Mouse (Mus musculus) midbrain, embryonic 10.5 days (tissue): ENCODE data around the gene Rgs6. TPM values are rescaled to one million over a fixed set of nuclear protein-coding genes. Genes with fewer than 3 reads are reported as not detected.

Source experiments
- DNase-seq: peaks from one replicate; pipeline ENCODE4 v3.0.0-alpha.2; 2017; ENCODE audit warnings: low spot score
- H3K27ac ChIP-seq: fragments of 300-500 bp; sonication (generic); replicated peaks from 2 replicates; pipeline ENCODE4 v1.5.1; 2016; ENCODE audit warnings: mild to moderate bottlenecking
- H3K27me3 ChIP-seq: fragments of 300-500 bp; sonication (generic); 2 replicates; pipeline ENCODE4 v1.6.1; 2016; ENCODE audit warnings: low read depth, mild to moderate bottlenecking; ENCODE audit not compliant: poor library complexity, severe bottlenecking
- H3K36me3 ChIP-seq: fragments of 300-500 bp; sonication (generic); 2 replicates; pipeline ENCODE4 v1.6.1; 2016; ENCODE audit warnings: mild to moderate bottlenecking, moderate library complexity
- H3K4me1 ChIP-seq: fragments of 300-500 bp; sonication (generic); 2 replicates; pipeline ENCODE4 v1.6.1; 2016
- H3K4me3 ChIP-seq: fragments of 300-500 bp; sonication (generic); 2 replicates; pipeline ENCODE4 v1.5.1; 2016; ENCODE audit warnings: mild to moderate bottlenecking, moderate library complexity
- H3K9me3 ChIP-seq: fragments of 300-500 bp; sonication (generic); replicated peaks from 2 replicates; pipeline ENCODE4 v1.6.1; 2016; ENCODE audit warnings: mild to moderate bottlenecking
- WGBS: fragments of 180-500 bp; shearing (Covaris S2); methylation state at CpG from one replicate; pipeline ENCODE4 v1.1.7; 2016; 5-methylcytosine and 5-hydroxymethylcytosine counted together
- polyA plus RNA-seq: library from polyadenylated mRNA; unstranded; fragments of >200 nt; fragmentation: Nextera tagmentation; extraction: Ambion mirVana; gene quantifications from 2 replicates; pipeline ENCODE4 v1.2.1, GENCODE M21; 2016

Gene Rgs6
- polyA plus RNA-seq, 1 experiment from 2014 or later = 0.33 TPM

- no peak overlapping the region for H3K4me3 ChIP-seq
- H3K36me3 ChIP-seq = no peaks in the 10 kb centered on the region
- peaks cover 17% of the 10 kb centered on the region for H3K4me1 ChIP-seq
- H3K27me3 ChIP-seq = no peaks in the 10 kb centered on the region
- peak overlapping the region; percentile 61 for H3K27ac ChIP-seq
- 69% methylated on average over 6 of the region's 6 CpGs for WGBS
- no peak for DNase-seq
- H3K9me3 ChIP-seq = no peaks in the 10 kb centered on the region
Observed at GRCm38 (mm10) chr12:83073879-83074368, 485.8 kb downstream of the Rgs6 start.

- Histone ChIP-seq H3K4me1 (peaks cover 17% of the 10 kb centered on the region), H3K27me3 (no peaks in the 10 kb centered on the region), H3K27ac (no peak overlapping the region), H3K4me3 (no peak overlapping the region), H3K9me3 (no peaks in the 10 kb centered on the region), H3K36me3 (no peaks in the 10 kb centered on the region)
- 90% methylated on average over 3 of the region's 3 CpGs for WGBS
- DNase-seq = no peak
Observed at GRCm38 (mm10) chr12:83076179-83076578, 488.1 kb downstream of the Rgs6 start.

- no peak overlapping the region for H3K27ac ChIP-seq
- 93% methylated on average over 2 of the region's 2 CpGs for WGBS
- DNase-seq = no peak
Observed at GRCm38 (mm10) chr12:83077486-83077885, 489.4 kb downstream of the Rgs6 start.

GRCm38 (mm10) chr12:83083427-83083826, 495.3 kb downstream of the Rgs6 start:
- H3K27ac ChIP-seq = no peak overlapping the region
- DNase-seq = no peak
- no peaks in the 10 kb centered on the region for H3K36me3 ChIP-seq
- H3K4me3 ChIP-seq = no peak overlapping the region
- no peaks in the 10 kb centered on the region for H3K9me3 ChIP-seq
- H3K4me1 ChIP-seq = no peaks in the 10 kb centered on the region
- H3K27me3 ChIP-seq = no peaks in the 10 kb centered on the region
- 91% methylated on average over 3 of the region's 4 CpGs for WGBS

More at GRCm38 (mm10) chr12:83077486-83077885, 489.4 kb downstream of the Rgs6 start:
- Histone ChIP-seq H3K36me3 (no peaks in the 10 kb centered on the region), H3K4me3 (no peak overlapping the region), H3K4me1 (peaks cover 13% of the 10 kb centered on the region), H3K9me3 (no peaks in the 10 kb centered on the region), H3K27me3 (no peaks in the 10 kb centered on the region)

- Histone ChIP-seq H3K4me1 (no peaks in the 10 kb centered on the region), H3K36me3 (no peaks in the 10 kb centered on the region), H3K27ac (no peak overlapping the region), H3K27me3 (no peaks in the 10 kb centered on the region), H3K9me3 (no peaks in the 10 kb centered on the region), H3K4me3 (no peak overlapping the region)
- 94% methylated on average over 5 of the region's 5 CpGs for WGBS
- DNase-seq = no peak
Observed at GRCm38 (mm10) chr12:83084614-83085013, 496.5 kb downstream of the Rgs6 start.

GRCm38 (mm10) chr12:83087010-83087409, 498.9 kb downstream of the Rgs6 start:
- no peaks in the 10 kb centered on the region for H3K27me3 ChIP-seq
- no peaks in the 10 kb centered on the region for H3K9me3 ChIP-seq
- H3K4me3 ChIP-seq = no peak overlapping the region
- no peak for DNase-seq
- H3K27ac ChIP-seq = no peak overlapping the region
- no peaks in the 10 kb centered on the region for H3K4me1 ChIP-seq
- 88% methylated on average over 4 of the region's 4 CpGs for WGBS
- no peaks in the 10 kb centered on the region for H3K36me3 ChIP-seq

- Histone ChIP-seq H3K27ac (no peak overlapping the region), H3K27me3 (no peaks in the 10 kb centered on the region), H3K36me3 (no peaks in the 10 kb centered on the region), H3K9me3 (no peaks in the 10 kb centered on the region), H3K4me1 (no peaks in the 10 kb centered on the region), H3K4me3 (no peak overlapping the region)
- DNase-seq = no peak
- WGBS = 89% methylated on average over 7 of the region's 7 CpGs
Observed at GRCm38 (mm10) chr12:83087555-83087954, 499.5 kb downstream of the Rgs6 start.

GRCm38 (mm10) chr12:83092001-83092400, 503.9 kb downstream of the Rgs6 start:
- Histone ChIP-seq H3K27ac (no peak overlapping the region), H3K27me3 (no peaks in the 10 kb centered on the region), H3K4me1 (no peaks in the 10 kb centered on the region), H3K4me3 (no peak overlapping the region), H3K36me3 (no peaks in the 10 kb centered on the region), H3K9me3 (no peaks in the 10 kb centered on the region)
- no peak for DNase-seq
- 78% methylated on average over 7 of the region's 7 CpGs for WGBS

- DNase-seq = no peak
- H3K27me3 ChIP-seq = no peaks in the 10 kb centered on the region
- no peak overlapping the region for H3K27ac ChIP-seq
- H3K4me3 ChIP-seq = no peak overlapping the region
- H3K9me3 ChIP-seq = no peaks in the 10 kb centered on the region
- H3K4me1 ChIP-seq = peaks cover 16% of the 10 kb centered on the region
- H3K36me3 ChIP-seq = no peaks in the 10 kb centered on the region
- WGBS = 93% methylated on average over 1 of the region's 1 CpGs
Observed at GRCm38 (mm10) chr12:83097787-83098186, 509.7 kb downstream of the Rgs6 start.

GRCm38 (mm10) chr12:83098646-83099371, 510.7 kb downstream of the Rgs6 start:
- H3K27me3 ChIP-seq = no peaks in the 10 kb centered on the region
- no peak for DNase-seq
- peaks cover 16% of the 10 kb centered on the region for H3K4me1 ChIP-seq
- H3K27ac ChIP-seq = peak overlapping the region; percentile 28; the same call in 1 of the 2 replicates
- no peak overlapping the region for H3K4me3 ChIP-seq
- no peaks in the 10 kb centered on the region for H3K9me3 ChIP-seq
- 62% methylated on average over 10 of the region's 10 CpGs for WGBS
- no peaks in the 10 kb centered on the region for H3K36me3 ChIP-seq

GRCm38 (mm10) chr12:83099920-83100319, 511.8 kb downstream of the Rgs6 start:
- peaks cover 16% of the 10 kb centered on the region for H3K4me1 ChIP-seq
- no peak overlapping the region for H3K27ac ChIP-seq
- H3K9me3 ChIP-seq = no peaks in the 10 kb centered on the region
- no peak for DNase-seq
- 80% methylated on average over 2 of the region's 2 CpGs for WGBS
- H3K36me3 ChIP-seq = no peaks in the 10 kb centered on the region
- no peak overlapping the region for H3K4me3 ChIP-seq
- no peaks in the 10 kb centered on the region for H3K27me3 ChIP-seq

- H3K27me3 ChIP-seq = no peaks in the 10 kb centered on the region
Observed at GRCm38 (mm10) chr12:83100413-83100812, 512.3 kb downstream of the Rgs6 start.

GRCm38 (mm10) chr12:83100848-83101247, 512.8 kb downstream of the Rgs6 start:
- Histone ChIP-seq H3K27me3 (no peaks in the 10 kb centered on the region), H3K27ac (no peak overlapping the region), H3K4me3 (no peak overlapping the region), H3K36me3 (no peaks in the 10 kb centered on the region), H3K9me3 (no peaks in the 10 kb centered on the region), H3K4me1 (peaks cover 20% of the 10 kb centered on the region)
- DNase-seq = no peak
- 49% methylated on average over 7 of the region's 7 CpGs for WGBS

More at GRCm38 (mm10) chr12:83100413-83100812, 512.3 kb downstream of the Rgs6 start:
- Histone ChIP-seq H3K36me3 (no peaks in the 10 kb centered on the region), H3K9me3 (no peaks in the 10 kb centered on the region), H3K4me3 (no peak overlapping the region), H3K4me1 (peaks cover 16% of the 10 kb centered on the region), H3K27ac (no peak overlapping the region)
- DNase-seq = no peak
- 69% methylated on average over 9 of the region's 9 CpGs for WGBS
